Mouse (Mus musculus): ENCODE data around the gene Diras2.

DNA sequence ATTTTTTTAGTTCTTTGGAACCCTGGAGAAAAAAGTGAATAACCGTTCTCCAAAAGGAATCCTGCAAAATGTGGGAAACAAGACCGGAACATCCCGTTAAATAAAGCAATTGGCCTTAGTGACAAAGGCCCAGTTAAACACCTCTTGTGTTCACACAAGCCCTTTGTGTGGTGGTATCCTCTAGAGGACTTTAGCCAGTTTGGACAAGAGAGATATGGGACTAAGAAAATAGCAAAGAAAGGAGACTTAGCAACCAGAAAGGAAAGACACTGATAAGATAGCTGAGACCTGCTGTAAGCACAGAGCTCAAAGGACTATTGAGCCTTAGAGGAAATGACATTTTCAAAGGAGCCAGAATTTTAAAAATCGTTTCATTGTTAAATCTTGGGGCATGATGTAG, 47.0 kb downstream of the Diras2 start:
- TF ChIP-seq POLR2A (IDR thresholded peaks at IDR 0.05; ENCODE audit: insufficient read depth, low read depth, low read length): no peak
- TF ChIP-seq CTCF (IDR thresholded peaks at IDR 0.05; ENCODE audit: insufficient read depth, low read depth, low read length): no peak
